Mouse (Mus musculus): Measurements from ENCODE around the gene Crnkl1. TPM values are rescaled to one million over a fixed set of nuclear protein-coding genes. Genes with fewer than 3 reads are reported as not detected.

The Crnkl1 gene
- polyA plus RNA-seq, 1 experiment, result 21.0 TPM

DNA sequence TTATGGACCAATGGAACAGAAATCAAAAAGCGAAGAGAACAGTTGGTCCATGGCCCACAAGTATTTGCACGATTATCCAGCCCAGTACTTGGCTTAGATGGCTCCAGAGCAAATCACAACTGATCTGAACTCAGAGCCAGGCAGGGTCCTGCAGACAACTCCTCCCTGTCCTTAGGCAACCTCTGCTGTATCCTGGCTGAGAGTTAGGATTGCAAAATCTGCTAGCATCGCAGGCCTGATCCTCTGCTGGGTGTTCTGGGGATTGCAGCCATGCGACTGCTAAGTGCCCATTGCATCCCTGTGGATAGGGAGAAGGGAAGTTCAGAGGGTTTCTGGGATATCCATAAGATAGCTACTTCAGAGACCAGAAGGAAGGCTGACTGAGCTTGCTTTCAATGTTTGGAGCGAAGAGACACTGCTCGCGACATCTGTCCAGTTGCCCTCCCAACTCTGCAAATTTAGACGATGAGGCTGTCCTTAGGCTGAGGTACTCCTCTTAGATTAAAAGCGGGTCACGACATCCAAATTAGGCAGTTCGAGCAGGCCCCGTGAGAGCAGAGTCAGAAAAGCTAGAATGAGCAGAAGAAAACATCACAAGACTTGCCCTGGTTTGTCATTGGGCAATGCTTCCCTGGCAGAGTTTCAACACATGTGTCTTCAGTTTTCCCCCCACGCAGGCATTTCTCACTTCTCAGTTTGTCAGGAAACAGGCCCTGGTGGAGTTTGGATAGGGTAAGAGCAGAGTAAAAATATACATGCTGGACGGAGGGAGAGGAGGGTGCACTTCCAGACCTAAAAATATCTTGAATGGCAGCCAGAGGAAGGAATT is 46.7 kb downstream of the Crnkl1 start:
- H3K4me3 ChIP-seq (replicated peaks; ENCODE audit: control insufficient read depth, low read depth, low read length), result no peak overlapping the region
- peaks cover 5% of the 10 kb centered on the region; the same call in 1 of the 2 replicates for H3K4me1 ChIP-seq (ENCODE audit: control insufficient read depth, insufficient read depth, low read length)
- H3K27ac ChIP-seq (ENCODE audit: control insufficient read depth, insufficient read depth, low read depth, low read length, poor library complexity), result peak overlapping the region; percentile 61
- 34% methylated on average over 14 of the region's 14 CpGs for WGBS
- no peak for TF ChIP-seq POLR2A (IDR thresholded peaks at IDR 0.05; ENCODE audit: borderline replicate concordance, control insufficient read depth, low read depth, low read length)
- TF ChIP-seq CTCF (IDR thresholded peaks at IDR 0.05; ENCODE audit: control insufficient read depth, insufficient read depth, low read length), result peak; percentile 23; the same call in 1 of the 2 replicates

DNA sequence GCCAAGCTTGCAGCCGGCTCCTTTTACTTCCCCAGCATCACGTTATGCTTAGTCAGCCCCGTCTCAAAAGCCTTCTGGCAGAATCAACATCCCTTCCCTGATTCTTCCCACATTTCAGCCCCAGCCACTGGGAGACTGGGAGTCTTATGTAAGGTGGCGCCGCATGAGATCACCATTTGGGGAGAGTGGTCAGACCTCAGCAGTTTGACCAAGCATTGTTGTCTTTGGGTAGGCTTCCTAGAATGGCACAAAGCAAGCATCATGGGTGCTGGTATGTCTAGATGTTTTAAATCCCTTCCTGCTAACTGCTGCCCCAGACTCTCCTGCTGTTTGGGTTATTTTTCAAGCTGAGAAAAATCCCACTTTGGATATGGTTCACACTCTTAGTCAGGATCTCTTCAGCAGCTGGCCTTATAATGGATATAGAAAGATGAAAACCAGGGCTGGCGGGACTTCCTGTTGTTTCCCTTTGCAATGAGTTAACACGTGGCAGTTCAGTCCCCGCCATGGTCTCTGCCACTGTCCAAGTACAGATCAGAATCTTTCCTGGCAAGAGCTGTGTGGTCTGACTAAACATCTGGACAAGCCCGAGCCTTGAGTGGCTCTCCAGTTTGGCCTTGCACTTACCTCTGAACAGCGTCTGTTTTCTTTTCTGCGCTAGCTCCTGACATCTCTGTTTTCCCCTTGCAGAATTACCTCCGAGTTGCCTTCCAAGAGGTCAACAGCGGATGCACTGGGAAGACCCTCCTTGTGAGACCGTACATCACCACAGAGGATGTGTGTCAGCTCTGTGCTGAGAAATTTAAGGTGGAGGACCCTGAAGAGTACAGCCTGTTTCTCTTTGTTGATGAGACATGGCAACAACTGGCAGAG is 49.7 kb downstream of the Crnkl1 start:
- TF ChIP-seq POLR2A (IDR thresholded peaks at IDR 0.05; ENCODE audit: borderline replicate concordance, control insufficient read depth, low read depth, low read length) (no peak), CTCF (IDR thresholded peaks at IDR 0.05; ENCODE audit: control insufficient read depth, insufficient read depth, low read length) (no peak)
- WGBS, result 64% methylated on average over 14 of the region's 14 CpGs
- Histone ChIP-seq H3K4me1 (ENCODE audit: control insufficient read depth, insufficient read depth, low read length) (peaks cover 5% of the 10 kb centered on the region; the same call in 1 of the 2 replicates), H3K27ac (ENCODE audit: control insufficient read depth, insufficient read depth, low read depth, low read length, poor library complexity) (no peak overlapping the region; the same call in 1 of the 2 replicates), H3K4me3 (replicated peaks; ENCODE audit: control insufficient read depth, low read depth, low read length) (no peak overlapping the region)

DNA sequence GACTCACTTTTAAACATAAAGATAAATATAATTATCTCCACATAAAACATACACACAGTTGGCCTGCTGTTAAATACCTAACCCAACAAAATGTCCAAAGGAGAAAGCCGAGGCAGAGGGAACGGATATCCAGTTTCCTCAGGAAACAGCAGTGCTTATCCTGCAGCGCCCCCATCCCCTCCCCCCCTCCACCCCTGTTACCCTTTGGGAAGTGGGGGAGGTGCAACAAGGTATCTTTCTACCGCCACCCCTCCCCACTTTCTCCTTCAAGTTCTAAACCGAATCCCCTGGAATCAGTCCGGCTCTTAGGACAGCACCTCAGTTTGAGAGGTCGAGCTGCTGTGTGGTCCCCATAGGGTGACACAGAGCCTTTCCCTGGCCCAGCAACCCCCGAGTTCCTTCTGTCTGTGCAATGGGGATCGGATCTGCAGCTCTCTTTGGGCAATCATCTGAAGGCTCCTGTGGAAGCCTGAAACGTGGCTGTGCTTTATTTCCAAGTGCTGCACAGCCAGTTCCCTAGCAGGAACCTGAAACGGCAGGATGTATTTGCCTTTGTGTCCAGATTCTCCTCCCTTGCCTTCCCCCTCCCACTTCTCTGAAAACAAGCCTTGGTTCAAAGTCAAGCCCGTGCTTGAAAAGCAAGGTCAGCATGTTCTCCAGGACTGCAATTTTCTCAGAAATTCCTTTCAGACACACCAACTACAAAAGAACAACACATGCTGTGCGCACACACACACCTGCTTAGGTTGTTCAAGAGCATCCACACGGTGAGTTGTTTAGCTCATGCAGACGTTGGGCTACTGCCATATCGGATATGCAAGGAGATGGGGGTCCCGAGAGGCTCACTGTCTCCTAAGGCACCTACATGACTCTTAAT is 50.5 kb downstream of the Crnkl1 start:
- Histone ChIP-seq H3K4me1 (ENCODE audit: control insufficient read depth, insufficient read depth, low read length) (peaks cover 4% of the 10 kb centered on the region; the same call in 1 of the 2 replicates), H3K4me3 (replicated peaks; ENCODE audit: control insufficient read depth, low read depth, low read length) (no peak overlapping the region), H3K27ac (ENCODE audit: control insufficient read depth, insufficient read depth, low read depth, low read length, poor library complexity) (no peak overlapping the region; the same call in 1 of the 2 replicates)
- WGBS, result 29% methylated on average over 17 of the region's 17 CpGs
- TF ChIP-seq POLR2A (IDR thresholded peaks at IDR 0.05; ENCODE audit: borderline replicate concordance, control insufficient read depth, low read depth, low read length), result no peak
- TF ChIP-seq CTCF (IDR thresholded peaks at IDR 0.05; ENCODE audit: control insufficient read depth, insufficient read depth, low read length), result no peak

DNA sequence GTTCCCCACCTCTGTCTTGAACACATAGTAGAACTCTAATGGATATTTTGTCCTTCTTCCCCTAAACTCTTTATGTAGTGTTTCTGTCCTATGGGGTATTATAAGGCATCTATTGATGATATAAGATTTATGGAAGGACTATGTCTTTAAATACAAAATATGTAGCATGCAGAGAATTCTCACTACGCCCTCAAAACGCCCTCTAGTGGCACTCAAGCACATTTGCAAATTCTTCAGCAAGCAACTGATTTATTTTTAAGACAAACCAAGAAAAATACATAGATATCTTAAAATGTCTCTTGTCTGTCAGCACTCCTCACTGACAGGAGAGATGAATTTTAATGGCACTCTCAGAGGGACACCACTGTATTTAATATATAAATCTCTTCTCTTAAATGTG is 52.4 kb downstream of the Crnkl1 start:
- 5% methylated on average over 2 of the region's 2 CpGs for WGBS
- TF ChIP-seq POLR2A (IDR thresholded peaks at IDR 0.05; ENCODE audit: borderline replicate concordance, control insufficient read depth, low read depth, low read length), result no peak
- no peak for TF ChIP-seq CTCF (IDR thresholded peaks at IDR 0.05; ENCODE audit: control insufficient read depth, insufficient read depth, low read length)
- H3K4me1 ChIP-seq (ENCODE audit: control insufficient read depth, insufficient read depth, low read length), result no peaks in the 10 kb centered on the region; the same call in 1 of the 2 replicates
- H3K27ac ChIP-seq (ENCODE audit: control insufficient read depth, insufficient read depth, low read depth, low read length, poor library complexity), result no peak overlapping the region
- no peak overlapping the region for H3K4me3 ChIP-seq (replicated peaks; ENCODE audit: control insufficient read depth, low read depth, low read length)

DNA sequence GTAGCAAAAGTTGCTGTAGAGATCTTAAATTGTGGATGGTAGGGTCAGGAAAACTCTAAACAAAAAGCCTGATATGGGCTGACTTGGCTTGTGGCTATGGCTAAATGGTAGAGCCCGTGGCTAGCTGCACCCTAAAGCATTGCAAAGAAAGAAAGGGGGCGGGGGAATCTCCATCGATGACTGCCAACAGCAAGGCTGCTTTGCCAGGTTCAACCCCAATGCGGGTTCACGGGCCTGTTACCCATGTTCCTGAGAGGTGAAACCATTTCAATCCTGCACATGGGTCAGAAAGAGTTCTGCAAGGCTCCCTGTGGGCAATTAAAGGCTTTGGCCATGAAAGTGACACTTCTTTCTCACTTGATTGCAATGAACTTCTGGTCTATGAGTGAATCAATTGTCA is 52.9 kb downstream of the Crnkl1 start:
- Histone ChIP-seq H3K4me3 (replicated peaks; ENCODE audit: control insufficient read depth, low read depth, low read length) (no peak overlapping the region), H3K27ac (ENCODE audit: control insufficient read depth, insufficient read depth, low read depth, low read length, poor library complexity) (no peak overlapping the region), H3K4me1 (ENCODE audit: control insufficient read depth, insufficient read depth, low read length) (no peaks in the 10 kb centered on the region; the same call in 1 of the 2 replicates)
- no peak for TF ChIP-seq POLR2A (IDR thresholded peaks at IDR 0.05; ENCODE audit: borderline replicate concordance, control insufficient read depth, low read depth, low read length)
- no peak for TF ChIP-seq CTCF (IDR thresholded peaks at IDR 0.05; ENCODE audit: control insufficient read depth, insufficient read depth, low read length)
- 86% methylated on average over 5 of the region's 5 CpGs for WGBS

DNA sequence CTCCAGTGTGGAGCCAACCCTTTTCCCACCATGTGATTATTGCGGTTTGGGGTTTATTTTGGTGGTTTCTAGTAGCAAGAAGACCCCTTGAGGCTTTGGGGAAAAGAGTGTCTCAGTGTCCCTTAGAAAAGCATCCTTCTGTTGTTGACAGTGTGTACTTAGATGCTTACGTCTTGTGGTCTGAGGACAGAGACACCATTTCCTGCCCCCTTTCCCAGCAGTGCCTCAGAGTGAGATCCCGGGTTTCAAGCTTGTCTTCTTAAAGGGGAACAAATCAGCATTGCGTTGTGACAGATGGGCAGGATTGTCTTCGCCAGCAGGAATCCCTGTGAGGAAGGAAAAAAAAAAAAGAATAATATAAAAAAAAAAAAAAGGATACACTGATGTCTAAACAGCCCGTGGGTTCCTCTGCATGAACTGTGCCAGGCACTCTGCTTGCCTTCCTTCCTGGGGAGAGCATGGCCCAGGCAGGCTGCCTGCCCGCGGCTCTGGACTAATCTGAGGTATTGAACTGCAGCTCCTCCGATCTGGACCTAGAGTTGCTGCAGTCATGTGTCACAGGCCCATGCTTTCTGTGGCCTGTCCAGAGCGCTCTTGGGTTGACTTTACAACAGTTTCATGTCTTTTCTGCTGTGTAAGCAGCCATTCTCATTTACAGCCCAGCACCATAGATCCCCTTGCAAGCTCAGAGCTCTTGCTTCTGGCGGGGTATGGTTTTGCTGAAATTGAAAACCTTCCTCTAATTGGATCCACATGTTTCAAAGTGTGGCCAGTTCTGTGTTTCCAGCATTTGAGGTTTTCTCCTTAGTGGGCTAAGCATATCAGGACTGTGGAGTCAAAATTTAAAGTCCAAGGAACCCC is 53.7 kb downstream of the Crnkl1 start:
- no peak for TF ChIP-seq POLR2A (IDR thresholded peaks at IDR 0.05; ENCODE audit: borderline replicate concordance, control insufficient read depth, low read depth, low read length)
- TF ChIP-seq CTCF (IDR thresholded peaks at IDR 0.05; ENCODE audit: control insufficient read depth, insufficient read depth, low read length), result no peak
- H3K4me1 ChIP-seq (ENCODE audit: control insufficient read depth, insufficient read depth, low read length), result no peaks in the 10 kb centered on the region; the same call in 1 of the 2 replicates
- H3K4me3 ChIP-seq (replicated peaks; ENCODE audit: control insufficient read depth, low read depth, low read length), result no peak overlapping the region
- WGBS, result 54% methylated on average over 11 of the region's 11 CpGs
- H3K27ac ChIP-seq (ENCODE audit: control insufficient read depth, insufficient read depth, low read depth, low read length, poor library complexity), result 0 out of 2 replicates have a peak overlapping the region, but pooled peaks have one; percentile 36

DNA sequence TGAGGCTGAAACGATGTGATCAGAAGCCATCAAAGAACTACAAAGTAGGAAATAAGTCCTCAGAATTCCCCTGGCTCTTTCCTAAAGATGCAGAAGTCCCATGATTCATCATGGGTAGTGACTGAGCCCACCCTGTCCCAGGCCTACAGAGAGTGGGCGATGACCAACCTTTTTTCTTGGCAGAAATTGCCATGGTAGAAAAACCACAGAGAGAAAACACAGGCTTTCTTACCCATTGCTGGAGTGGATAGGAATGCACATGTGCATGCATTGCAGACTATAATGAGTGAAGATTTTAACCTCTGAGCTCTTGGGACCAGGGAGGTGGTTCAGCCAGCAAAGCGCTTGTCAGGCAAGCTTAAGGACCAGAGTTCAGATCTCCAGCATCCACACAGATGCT is 57.6 kb downstream of the Crnkl1 start:
- WGBS, result 79% methylated on average over 3 of the region's 3 CpGs
- Histone ChIP-seq H3K4me3 (replicated peaks; ENCODE audit: control insufficient read depth, low read depth, low read length) (no peak overlapping the region), H3K27ac (ENCODE audit: control insufficient read depth, insufficient read depth, low read depth, low read length, poor library complexity) (no peak overlapping the region), H3K4me1 (ENCODE audit: control insufficient read depth, insufficient read depth, low read length) (no peaks in the 10 kb centered on the region)
- TF ChIP-seq POLR2A (IDR thresholded peaks at IDR 0.05; ENCODE audit: borderline replicate concordance, control insufficient read depth, low read depth, low read length) (no peak), CTCF (IDR thresholded peaks at IDR 0.05; ENCODE audit: control insufficient read depth, insufficient read depth, low read length) (no peak)
